Mouse (Mus musculus) brain, embryonic 18.5 days (tissue): Measurements from ENCODE around the gene Ado.

Experiments used
- DNase-seq: peaks from one replicate; pipeline ENCODE4 v3.0.0-alpha.2; 2012; ENCODE audit warnings: low read depth, low spot score

Ado gene

GRCm38 (mm10) chr10:67548877-67549731, at the start of gene Ado:
Gene Ado, minus strand, starts transcription at chr10:67548955.
- DNase-seq = peak; percentile 90

- no peak for DNase-seq
Observed at GRCm38 (mm10) chr10:67595278-67595677, 46.5 kb upstream of the Ado start.

- DNase-seq = no peak
Observed at GRCm38 (mm10) chr10:67585873-67586610, 37.3 kb upstream of the Ado start.

DNA sequence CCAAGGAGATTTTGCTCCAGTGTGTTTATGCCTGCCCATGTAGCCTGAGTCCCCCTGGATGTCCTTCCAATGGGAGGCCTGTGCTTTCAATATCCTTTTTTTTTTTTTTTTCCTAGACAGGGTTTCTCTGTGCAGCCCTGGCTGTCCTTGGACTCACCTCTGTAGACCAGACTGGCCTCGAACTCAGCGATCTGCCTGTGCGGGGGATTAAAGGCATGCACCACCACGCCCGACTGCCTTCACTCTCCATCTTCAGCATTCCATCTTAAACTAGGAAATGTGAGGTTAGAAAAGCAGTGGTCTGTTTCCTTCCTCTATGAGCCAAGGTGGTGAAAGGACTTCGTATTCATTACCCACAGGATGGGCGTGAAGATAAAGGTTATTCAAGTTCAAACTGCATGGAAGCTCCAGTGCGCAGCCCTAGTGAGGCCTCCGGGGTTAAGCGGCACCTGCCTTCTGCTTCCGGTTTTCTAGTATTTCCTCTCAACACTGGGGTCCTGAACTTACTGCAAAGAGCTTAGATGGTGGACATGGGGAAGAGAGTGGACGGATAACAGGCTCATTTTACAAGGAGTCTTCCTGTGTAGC, 33.0 kb upstream of the Ado start:
- no peak for DNase-seq

GRCm38 (mm10) chr10:67579830-67580229, 31.1 kb upstream of the Ado start:
- no peak for DNase-seq

- DNase-seq = no peak
Observed at GRCm38 (mm10) chr10:67573310-67573709, 24.6 kb upstream of the Ado start.

- DNase-seq = no peak
Observed at GRCm38 (mm10) chr10:67571443-67571842, 22.7 kb upstream of the Ado start.

GRCm38 (mm10) chr10:67569539-67569938, 20.8 kb upstream of the Ado start:
- DNase-seq = no peak

DNA sequence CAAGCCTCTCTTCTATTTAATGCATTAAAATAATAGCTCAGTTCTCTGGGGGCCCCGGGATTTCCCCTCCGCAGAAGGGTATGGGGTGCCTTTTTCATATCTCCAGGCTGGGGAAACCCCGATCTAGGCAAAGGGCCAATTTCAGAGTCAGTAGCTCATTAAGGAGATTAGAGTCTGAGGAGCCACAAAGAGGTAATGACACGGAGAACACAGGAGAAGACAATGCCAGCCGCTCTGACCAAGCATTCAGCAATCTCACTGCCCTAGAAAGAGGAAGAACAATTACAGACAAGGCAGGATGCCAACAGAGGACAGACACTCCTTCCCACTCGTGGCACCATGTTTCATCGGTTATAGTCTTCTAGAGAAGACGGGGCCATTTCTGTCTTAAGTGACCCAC, 17.3 kb upstream of the Ado start:
- DNase-seq = no peak

- DNase-seq = no peak
Observed at GRCm38 (mm10) chr10:67564509-67564908, 15.8 kb upstream of the Ado start.

DNA sequence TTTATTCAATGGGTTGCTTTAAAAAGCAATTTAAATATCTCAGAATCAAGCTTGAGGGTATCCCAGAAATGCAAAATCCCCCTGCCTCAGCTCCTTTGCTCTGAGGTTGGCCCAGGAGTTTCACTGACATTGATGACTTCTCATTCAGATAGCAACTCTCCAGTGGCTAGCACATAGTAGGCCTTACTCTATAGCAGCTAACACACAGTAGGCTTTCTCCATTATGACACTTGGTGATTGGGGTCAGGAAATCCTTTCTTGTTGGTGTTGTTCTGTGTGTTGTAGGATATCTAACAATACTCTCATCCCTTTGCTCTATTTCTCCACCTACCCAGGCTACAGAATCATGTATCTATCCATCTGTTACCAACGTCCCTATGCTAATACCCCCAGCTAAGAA, 12.4 kb upstream of the Ado start:
- no peak for DNase-seq

GRCm38 (mm10) chr10:67559765-67560394, 11.1 kb upstream of the Ado start:
- no peak for DNase-seq

DNA sequence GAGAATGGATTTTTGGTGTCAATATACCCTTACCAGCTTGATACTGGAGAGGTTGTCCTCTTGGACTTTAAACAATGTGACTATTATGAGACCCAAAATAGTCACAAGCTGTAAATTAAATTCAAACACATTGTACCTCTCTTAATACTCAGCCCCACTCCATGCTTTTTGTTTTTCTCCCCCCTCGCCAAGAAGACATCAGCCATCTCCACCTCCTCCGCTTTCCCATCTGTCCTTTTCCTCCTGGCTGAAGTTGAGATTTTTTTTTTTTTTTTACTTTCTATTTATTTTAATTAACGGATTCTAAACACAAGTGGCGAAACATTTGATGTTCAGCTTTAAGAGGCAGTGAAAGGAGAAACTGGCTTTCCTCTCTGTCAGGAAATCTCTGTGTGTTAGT, 9.3 kb upstream of the Ado start:
- DNase-seq = no peak

DNA sequence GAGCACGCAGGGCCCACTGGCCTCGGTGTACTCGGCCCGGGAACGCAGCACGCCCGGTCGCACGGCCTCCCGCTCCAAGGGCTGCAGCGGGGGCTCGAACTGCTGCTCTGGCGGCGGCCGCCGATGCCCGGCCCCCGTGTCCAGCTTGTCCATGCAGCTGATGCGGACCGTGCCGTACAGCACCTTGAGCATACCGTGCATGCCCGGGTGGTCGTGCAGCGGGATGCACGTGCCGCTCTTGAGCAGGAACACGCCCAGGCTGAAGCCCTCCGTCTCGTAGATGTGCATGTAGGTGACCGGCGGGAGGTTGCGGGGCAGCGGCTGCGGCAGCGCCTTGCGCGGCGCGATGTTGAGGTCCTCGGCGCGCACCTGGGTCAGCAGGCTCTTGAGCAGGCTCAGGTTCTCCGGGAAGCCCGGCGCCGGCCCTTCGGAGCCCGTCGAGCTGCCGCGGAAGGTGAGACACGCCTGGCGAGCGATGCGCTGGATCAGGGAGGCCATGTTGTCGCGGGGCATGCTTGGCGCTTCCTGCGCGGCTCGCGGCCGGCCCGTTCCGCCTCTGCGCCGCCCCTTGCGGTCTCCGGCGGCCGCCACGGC, 397 bp downstream of the Ado start:
- no peak for DNase-seq

GRCm38 (mm10) chr10:67547850-67548260, 900 bp downstream of the Ado start:
- no peak for DNase-seq

GRCm38 (mm10) chr10:67540591-67540990, 8.2 kb downstream of the Ado start:
- no peak for DNase-seq

DNA sequence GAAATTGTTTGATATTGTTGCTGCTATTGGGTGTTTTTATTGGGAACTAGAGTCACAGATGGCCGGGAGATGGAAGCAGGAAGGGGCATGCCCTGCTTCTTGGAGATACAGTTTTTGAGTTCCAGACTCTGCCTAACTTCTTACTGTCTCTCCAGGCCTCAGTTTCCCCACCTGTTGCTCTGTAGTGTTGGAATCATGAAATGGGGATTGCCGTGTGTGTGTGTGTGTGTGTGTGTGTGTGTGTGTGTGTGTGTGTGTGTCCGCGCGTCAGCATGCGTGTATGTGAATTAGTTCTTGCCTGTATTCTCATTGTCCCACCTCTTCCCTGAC, 9.4 kb downstream of the Ado start:
- no peak for DNase-seq

- no peak for DNase-seq
Observed at GRCm38 (mm10) chr10:67538585-67539400, 10.0 kb downstream of the Ado start.

DNA sequence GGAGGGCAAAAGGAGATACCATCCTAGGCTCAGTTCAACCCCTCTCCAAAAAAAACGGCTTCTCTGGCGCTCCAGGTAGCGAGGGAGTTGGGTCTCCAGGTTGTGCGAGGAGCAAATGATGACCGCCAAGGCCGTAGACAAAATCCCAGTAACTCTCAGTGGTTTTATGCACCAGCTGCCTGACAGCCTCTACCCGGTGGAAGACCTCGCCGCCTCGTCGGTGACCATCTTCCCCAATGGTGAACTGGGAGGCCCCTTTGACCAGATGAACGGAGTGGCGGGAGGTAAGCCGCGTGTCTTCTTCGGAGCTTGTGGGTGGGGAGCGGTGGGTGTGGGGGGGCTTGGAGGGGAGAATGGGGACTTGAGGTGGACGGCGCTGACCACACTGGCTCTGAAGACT, 10.6 kb downstream of the Ado start:
- no peak for DNase-seq

- DNase-seq = peak; percentile 73
Observed at GRCm38 (mm10) chr10:67537151-67537994, 11.4 kb downstream of the Ado start.
